Mouse (Mus musculus) ovary, postnatal 10 days (tissue): ENCODE measurements around the gene Gm10382.
A peak's percentile ranks its signal among the peaks of the same experiment; 100 is the strongest.

Source experiments
- DNase-seq: peaks from one replicate; pipeline ENCODE4 v3.0.0; 2022; ENCODE audit warnings: low spot score

Gm10382 gene

GRCm38 (mm10) chr5:125389131-125389578 is at the start of gene Gm10382:
TSS of gene Gm10382 (plus strand) at chr5:125389322.
- peak; percentile 51 for DNase-seq

GRCm38 (mm10) chr5:125339851-125340531 is 49.1 kb upstream of the Gm10382 start:
- no peak for DNase-seq

GRCm38 (mm10) chr5:125340547-125341262 is 48.4 kb upstream of the Gm10382 start, which contains the start of gene Scarb1:
TSS of gene Scarb1 (minus strand) at chr5:125341094.
- DNase-seq = peak; percentile 77

- DNase-seq = no peak
Measured at GRCm38 (mm10) chr5:125341459-125342090, 47.5 kb upstream of the Gm10382 start.

GRCm38 (mm10) chr5:125344296-125344695 is 44.8 kb upstream of the Gm10382 start:
- no peak for DNase-seq

- DNase-seq = no peak
Measured at GRCm38 (mm10) chr5:125348067-125348466, 41.1 kb upstream of the Gm10382 start.

- no peak for DNase-seq
Measured at GRCm38 (mm10) chr5:125348487-125348886, 40.6 kb upstream of the Gm10382 start.

- DNase-seq = no peak
Measured at GRCm38 (mm10) chr5:125349391-125349790, 39.7 kb upstream of the Gm10382 start.

- DNase-seq = no peak
Measured at GRCm38 (mm10) chr5:125351057-125351456, 38.1 kb upstream of the Gm10382 start.

- no peak for DNase-seq
Measured at GRCm38 (mm10) chr5:125351939-125352338, 37.2 kb upstream of the Gm10382 start.

GRCm38 (mm10) chr5:125352781-125353294 is 36.3 kb upstream of the Gm10382 start:
- no peak for DNase-seq

- DNase-seq = no peak
Measured at GRCm38 (mm10) chr5:125354885-125355492, 34.1 kb upstream of the Gm10382 start.

- DNase-seq = no peak
Measured at GRCm38 (mm10) chr5:125355650-125356049, 33.5 kb upstream of the Gm10382 start.

- no peak for DNase-seq
Measured at GRCm38 (mm10) chr5:125357543-125358269, 31.4 kb upstream of the Gm10382 start.

- no peak for DNase-seq
Measured at GRCm38 (mm10) chr5:125358270-125358608, 30.9 kb upstream of the Gm10382 start.

GRCm38 (mm10) chr5:125360566-125360965 is 28.6 kb upstream of the Gm10382 start:
- no peak for DNase-seq

- DNase-seq = no peak
Measured at GRCm38 (mm10) chr5:125360981-125361510, 28.1 kb upstream of the Gm10382 start.

GRCm38 (mm10) chr5:125363894-125364293 is 25.2 kb upstream of the Gm10382 start:
- DNase-seq = no peak

- DNase-seq = no peak
Measured at GRCm38 (mm10) chr5:125364851-125365429, 24.2 kb upstream of the Gm10382 start.

GRCm38 (mm10) chr5:125368156-125368555 is 21.0 kb upstream of the Gm10382 start:
- DNase-seq = no peak

GRCm38 (mm10) chr5:125368568-125368967 is 20.6 kb upstream of the Gm10382 start:
- DNase-seq = no peak
